Mouse (Mus musculus) liver, postnatal 0 days (tissue): ENCODE measurements around the gene Fbxo41.

Source experiments
- CTCF ChIP-seq: sonication (generic); IDR thresholded peaks from 2 replicates; pipeline ENCODE4 v1.5.1; 2016; ENCODE audit warnings: antibody characterized with exemption, low read depth
- EP300 ChIP-seq: IDR thresholded peaks from 2 replicates; pipeline ENCODE4 v1.6.1; 2016; ENCODE audit warnings: antibody characterized with exemption, low read depth, mild to moderate bottlenecking

DNA sequence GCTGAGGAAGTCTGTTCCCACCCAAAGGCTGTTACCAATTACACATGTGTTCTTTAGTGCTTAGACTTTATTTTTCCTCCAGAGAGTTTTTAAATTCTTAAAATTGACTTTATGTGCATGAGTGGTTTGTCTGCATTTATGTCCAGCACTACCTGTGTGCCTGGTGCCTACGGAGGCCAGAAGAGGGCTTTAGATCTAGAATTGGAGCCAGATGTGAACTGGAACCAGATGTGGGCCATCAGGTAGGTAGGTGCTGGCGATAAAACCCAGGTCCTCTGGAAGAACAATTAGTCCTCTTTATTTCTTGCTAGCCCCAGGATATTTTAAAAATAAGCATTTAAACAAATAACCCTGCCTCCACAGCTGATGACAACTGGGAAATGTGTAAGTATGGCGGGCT, 11.2 kb downstream of the Fbxo41 start:
- TF ChIP-seq CTCF (no peak), EP300 (no peak)
